Mouse (Mus musculus) liver, embryonic 14.5 days (tissue): ENCODE data around the gene Ppp1r13l. TPM values are rescaled to one million over a fixed set of nuclear protein-coding genes. Genes with fewer than 3 reads are reported as not detected.

Experiments
- ATAC-seq: fragments of 200-750 bp; cut with Nextera tagmentation; 2 replicates; pipeline ENCODE4 v1.8.0; 2017; ENCODE audit warnings: moderate number of reproducible peaks, mild to moderate bottlenecking, moderate library complexity; ENCODE audit not compliant: insufficient read depth
- DNase-seq, 3 experiments: peaks; one replicate each; pipeline ENCODE4 v3.0.0-alpha.2; 2012 to 2013; ENCODE audit warnings: low read depth in 3 of 3, low spot score in 3 of 3
- H3K27ac ChIP-seq: fragments of 300-500 bp; sonication (generic); 2 replicates; pipeline ENCODE4 v1.5.1; 2014; ENCODE audit warnings: moderate library complexity, mild to moderate bottlenecking, control low read depth, inconsistent platforms
- H3K27me3 ChIP-seq: fragments of 300-500 bp; sonication (generic); 2 replicates; pipeline ENCODE4 v1.6.1; 2014; ENCODE audit warnings: mild to moderate bottlenecking, low read length, moderate library complexity; ENCODE audit not compliant: control insufficient read depth, insufficient read depth
- H3K36me3 ChIP-seq: fragments of 300-500 bp; sonication (generic); replicated peaks from 2 replicates; pipeline ENCODE4 v1.6.1; 2014; ENCODE audit warnings: low read depth; ENCODE audit not compliant: control insufficient read depth, insufficient read depth
- H3K4me1 ChIP-seq, 2 experiments: fragments of 200-500 bp in 1 of 2; fragments of 300-500 bp in 1 of 2; sonication (generic) in 1 of 2; replicated peaks; 2 replicates each; pipeline ENCODE4 v1.6.1; 2012 to 2014; ENCODE audit warnings: antibody characterized with exemption in 1 of 2, inconsistent platforms in 1 of 2, low read length in 1 of 2; ENCODE audit not compliant: control insufficient read depth in 2 of 2, insufficient read depth in 2 of 2
- H3K4me2 ChIP-seq: fragments of 300-500 bp; sonication (generic); 2 replicates; pipeline ENCODE4 v1.6.1; 2014; ENCODE audit warnings: low read depth, mild to moderate bottlenecking, control low read depth, moderate library complexity
- H3K4me3 ChIP-seq, 2 experiments: fragments of 200-500 bp in 1 of 2; fragments of 300-500 bp in 1 of 2; sonication (generic) in 1 of 2; 2 replicates each; pipeline ENCODE4 v1.5.1; 2012 to 2014; ENCODE audit warnings: low read depth in 2 of 2, low read length in 2 of 2, mild to moderate bottlenecking in 2 of 2, control low read depth in 1 of 2, inconsistent platforms in 1 of 2, moderate library complexity in 1 of 2; ENCODE audit not compliant: insufficient read depth in 1 of 2
- H3K9ac ChIP-seq: fragments of 300-500 bp; sonication (generic); replicated peaks from 2 replicates; pipeline ENCODE4 v1.6.1; 2014; ENCODE audit warnings: mild to moderate bottlenecking, control low read depth, moderate library complexity
- H3K9me3 ChIP-seq: fragments of 300-500 bp; sonication (generic); 2 replicates; pipeline ENCODE4 v1.6.1; 2016; ENCODE audit warnings: low read length, mixed read lengths; ENCODE audit not compliant: control insufficient read depth
- CTCF ChIP-seq: IDR thresholded peaks from 2 replicates; pipeline ENCODE4 v1.5.1; 2016; ENCODE audit warnings: antibody characterized with exemption, low read depth, control low read depth
- EP300 ChIP-seq: IDR thresholded peaks from 2 replicates; pipeline ENCODE4 v1.6.1; 2016; ENCODE audit warnings: antibody characterized with exemption, low read depth
- WGBS: fragments of 180-500 bp; shearing (Covaris S2); extraction: QIAGEN DNeasy Blood & Tissue Kit; methylation state at CpG from one replicate; pipeline ENCODE4 v1.1.7; 2014; ENCODE audit not compliant: insufficient replicate concordance; 5-methylcytosine and 5-hydroxymethylcytosine counted together
- polyA plus RNA-seq, 2 experiments: library from polyadenylated mRNA; depleted of rRNA in 1 of 2; stranded (reverse) in 1 of 2; unstranded in 1 of 2; fragments of >200 nt; fragmentation: Nextera tagmentation in 1 of 2; extraction: Ambion mirVana in 1 of 2; gene quantifications; 2 replicates each; pipeline versions ENCODE4 v1.2.1 to v1.2.3; 2012 to 2014

The Ppp1r13l gene
- polyA plus RNA-seq, 2 experiments = 0.65 to 2.3 TPM

GRCm38 (mm10) chr7:19332709-19333352, 26.7 kb upstream of the Ppp1r13l start:
- Histone ChIP-seq H3K4me1 (peaks cover 3% of the 10 kb centered on the region in 2 experiments; a peak in 3 of 4 replicates), H3K4me3 (peak overlapping the region; percentile 55 to 57), H3K27ac (no peak overlapping the region), H3K4me2 (peak overlapping the region; percentile 66), H3K27me3 (peaks cover 4% of the 10 kb centered on the region), H3K36me3 (no peaks in the 10 kb centered on the region), H3K9me3 (no peaks in the 10 kb centered on the region), H3K9ac (peak overlapping the region; percentile 32)
- TF ChIP-seq CTCF = no peak
- no peak for TF ChIP-seq EP300
- under 1% methylated on average over 52 of the region's 52 CpGs for WGBS
- ATAC-seq (peak; percentile 60), DNase-seq (no peak)

GRCm38 (mm10) chr7:19335583-19335982, 24.0 kb upstream of the Ppp1r13l start:
- Histone ChIP-seq H3K36me3 (no peaks in the 10 kb centered on the region), H3K9me3 (no peaks in the 10 kb centered on the region), H3K9ac (no peak overlapping the region), H3K4me3 (no peak overlapping the region), H3K4me1 (peaks cover 3% of the 10 kb centered on the region in 2 experiments; a peak in 2 of 4 replicates), H3K27ac (no peak overlapping the region), H3K27me3 (peaks cover 4% of the 10 kb centered on the region), H3K4me2 (no peak overlapping the region)
- no peak for ATAC-seq
- WGBS = 27% methylated on average over 3 of the region's 3 CpGs
- no peak for TF ChIP-seq CTCF
- no peak for TF ChIP-seq EP300
- DNase-seq = no peak

GRCm38 (mm10) chr7:19337122-19337521, 22.4 kb upstream of the Ppp1r13l start:
- no peak for DNase-seq
- H3K9me3 ChIP-seq = no peaks in the 10 kb centered on the region
- TF ChIP-seq CTCF (no peak), EP300 (no peak)
- no peaks in the 10 kb centered on the region for H3K36me3 ChIP-seq
- H3K27ac ChIP-seq = no peak overlapping the region
- H3K4me1 ChIP-seq = peaks cover 3% of the 10 kb centered on the region in 2 experiments; a peak in 2 of 4 replicates
- H3K4me2 ChIP-seq = no peak overlapping the region
- ATAC-seq = no peak
- H3K9ac ChIP-seq = no peak overlapping the region
- WGBS = 45% methylated on average over 10 of the region's 10 CpGs
- H3K27me3 ChIP-seq = peaks cover 18% of the 10 kb centered on the region
- no peak overlapping the region for H3K4me3 ChIP-seq

GRCm38 (mm10) chr7:19338060-19338459, 21.5 kb upstream of the Ppp1r13l start:
- Histone ChIP-seq H3K36me3 (no peaks in the 10 kb centered on the region), H3K27ac (no peak overlapping the region), H3K4me1 (peaks cover 0 to 3% of the 10 kb centered on the region in 2 experiments; a peak in 2 of 4 replicates), H3K27me3 (peaks cover 24% of the 10 kb centered on the region), H3K4me3 (no peak overlapping the region), H3K4me2 (no peak overlapping the region), H3K9me3 (no peaks in the 10 kb centered on the region), H3K9ac (no peak overlapping the region)
- ATAC-seq (no peak), DNase-seq (no peak)
- WGBS = 36% methylated on average over 2 of the region's 2 CpGs
- TF ChIP-seq CTCF = no peak
- TF ChIP-seq EP300 = no peak

- H3K4me1 ChIP-seq = peaks cover 0 to 6% of the 10 kb centered on the region in 2 experiments; a peak in 2 of 4 replicates
- no peak overlapping the region for H3K9ac ChIP-seq
- 60% methylated on average over 7 of the region's 7 CpGs for WGBS
- no peak overlapping the region for H3K4me3 ChIP-seq
- DNase-seq (no peak), ATAC-seq (no peak)
- H3K27me3 ChIP-seq = peaks cover 27% of the 10 kb centered on the region
- H3K36me3 ChIP-seq = no peaks in the 10 kb centered on the region
- no peak overlapping the region for H3K27ac ChIP-seq
- H3K9me3 ChIP-seq = no peaks in the 10 kb centered on the region
- H3K4me2 ChIP-seq = no peak overlapping the region
- TF ChIP-seq CTCF (no peak), EP300 (no peak)
Observed at GRCm38 (mm10) chr7:19338596-19338995, 21.0 kb upstream of the Ppp1r13l start.
